Mouse (Mus musculus) liver, postnatal 0 days (tissue): ENCODE results near the gene Syndig1.

Experiments used
- CTCF ChIP-seq: sonication (generic); IDR thresholded peaks from 2 replicates; pipeline ENCODE4 v1.5.1; 2016; ENCODE audit warnings: antibody characterized with exemption, low read depth
- EP300 ChIP-seq: IDR thresholded peaks from 2 replicates; pipeline ENCODE4 v1.6.1; 2016; ENCODE audit warnings: antibody characterized with exemption, low read depth, mild to moderate bottlenecking

GRCm38 (mm10) chr2:149804599-149805140, 24.3 kb upstream of the Syndig1 start:
- TF ChIP-seq CTCF, result no peak
- no peak for TF ChIP-seq EP300
